Mouse (Mus musculus) adrenal gland, postnatal 14 days (tissue): Measurements from ENCODE around the gene Slc9a3r1. TPM values are rescaled to one million over a fixed set of nuclear protein-coding genes. Genes with fewer than 3 reads are reported as not detected.

ENCODE experiments used
- DNase-seq: peaks from one replicate; pipeline ENCODE4 v3.0.0; 2021; ENCODE audit warnings: mixed read lengths
- long read RNA-seq, 2 experiments: library from polyadenylated mRNA; stranded (forward); transcript quantifications; one replicate each; pipeline ENCODE4 v2.0.0; 2021
- total RNA-seq: library from RNA; stranded (reverse); gene quantifications from 2 replicates; pipeline ENCODE4 v1.2.3, GENCODE M21; 2021

Gene Slc9a3r1
- 23.0 and 24.3 TPM in 2 replicates for total RNA-seq
- long read RNA-seq, experiment 1, transcript Slc9a3r1-201 (6 exons, 1,925 nt) = major isoform, 9 of 13 reads
- long read RNA-seq, experiment 1, partial matches to known transcripts = 4 of 13 reads
- long read RNA-seq, experiment 1, other reads (novel, unspliced or antisense) = 0 of 13 reads
- long read RNA-seq, experiment 2, transcript Slc9a3r1-201 (6 exons, 1,925 nt) = major isoform, 12 of 14 reads
- long read RNA-seq, experiment 2, partial matches to known transcripts = 0 of 14 reads
- long read RNA-seq, experiment 2, other reads (novel, unspliced or antisense) = 2 of 14 reads

DNA sequence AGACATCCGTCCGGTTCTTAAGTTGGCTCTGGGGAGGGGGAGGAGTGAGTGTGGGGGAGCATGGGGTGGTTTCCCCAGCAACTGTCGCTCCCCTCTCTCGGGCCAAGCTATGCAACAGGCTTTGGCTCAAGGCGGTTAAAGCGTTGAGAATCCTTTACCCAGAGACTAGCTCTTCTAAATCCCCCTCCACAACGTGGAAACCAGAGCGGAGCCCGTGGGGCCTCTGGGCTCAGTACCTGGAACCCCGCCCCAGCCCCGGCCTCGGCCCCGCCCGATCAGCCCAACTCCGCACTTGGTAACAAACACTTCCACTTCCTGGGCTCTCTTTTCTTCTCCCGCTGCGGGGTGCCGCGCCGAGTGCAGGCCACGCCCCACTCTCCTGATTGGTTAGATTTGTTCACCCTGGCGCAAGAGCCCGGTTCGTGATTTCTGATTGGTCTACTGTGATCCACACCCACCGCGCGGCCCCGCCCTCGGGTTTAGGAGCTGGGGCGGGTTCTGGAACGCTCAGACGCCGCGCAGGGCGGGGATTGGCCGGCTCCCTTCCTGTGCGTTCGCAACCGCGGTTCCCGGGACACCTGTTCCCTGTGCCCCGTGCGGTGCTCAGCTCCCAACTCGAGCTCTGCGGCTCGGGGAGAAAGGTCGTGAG is at the start of gene Slc9a3r1:
TSS of gene Slc9a3r1 (plus strand) at position 510 of the 649 bp plus-strand sequence.
- DNase-seq = peak; percentile 99

DNA sequence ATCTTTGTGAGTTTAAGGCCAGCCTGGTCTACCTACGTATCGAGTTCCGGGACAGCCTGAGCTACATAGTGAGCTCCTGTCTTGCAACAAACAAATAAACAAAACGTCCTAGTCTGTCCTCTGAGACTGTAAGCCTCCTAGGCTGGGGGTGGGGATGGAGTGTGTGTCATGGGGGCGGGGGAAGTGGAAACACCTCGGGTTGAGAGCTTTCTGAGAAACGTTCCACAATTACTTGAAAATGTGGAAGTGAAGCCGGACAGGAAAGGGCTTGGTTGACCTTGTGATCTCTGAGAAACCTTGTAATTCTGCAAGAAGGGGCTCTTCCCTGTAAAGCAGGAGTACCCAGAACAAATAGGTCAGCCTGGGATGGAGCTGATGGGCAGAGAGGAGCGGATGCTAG is 43.7 kb upstream of the Slc9a3r1 start:
- no peak for DNase-seq

GRCm38 (mm10) chr11:115128483-115128882 is 34.7 kb upstream of the Slc9a3r1 start:
- no peak for DNase-seq

GRCm38 (mm10) chr11:115129508-115130126 is 33.5 kb upstream of the Slc9a3r1 start:
- no peak for DNase-seq

- no peak for DNase-seq
Measured at GRCm38 (mm10) chr11:115131768-115132381, 31.3 kb upstream of the Slc9a3r1 start.

DNA sequence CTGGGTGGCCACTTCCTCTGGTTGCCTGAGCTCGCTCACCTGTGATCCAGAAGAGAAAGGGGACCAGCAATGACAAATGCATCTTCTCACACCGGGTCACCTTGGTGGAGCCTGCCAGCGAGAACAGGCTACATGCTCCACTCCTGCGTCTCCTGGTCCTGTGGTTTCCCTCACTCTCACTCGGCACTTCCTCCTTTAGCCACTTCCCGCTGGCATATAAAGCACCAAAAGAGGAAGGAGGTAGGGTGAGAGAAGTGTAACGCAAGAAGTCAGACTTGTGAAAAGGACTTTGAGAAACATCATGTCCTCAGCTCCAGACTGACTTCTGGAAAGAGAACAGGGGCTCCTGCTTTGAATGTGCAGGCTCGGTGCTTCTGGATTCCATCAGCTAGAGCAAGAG is 29.3 kb upstream of the Slc9a3r1 start, which contains the start of gene Cd300lf:
TSS of gene Cd300lf (minus strand) at position 193 of the 400 bp plus-strand sequence.
- no peak for DNase-seq

- no peak for DNase-seq
Measured at GRCm38 (mm10) chr11:115138597-115139262, 24.4 kb upstream of the Slc9a3r1 start.

- DNase-seq = no peak
Measured at GRCm38 (mm10) chr11:115141970-115142369, 21.2 kb upstream of the Slc9a3r1 start.

DNA sequence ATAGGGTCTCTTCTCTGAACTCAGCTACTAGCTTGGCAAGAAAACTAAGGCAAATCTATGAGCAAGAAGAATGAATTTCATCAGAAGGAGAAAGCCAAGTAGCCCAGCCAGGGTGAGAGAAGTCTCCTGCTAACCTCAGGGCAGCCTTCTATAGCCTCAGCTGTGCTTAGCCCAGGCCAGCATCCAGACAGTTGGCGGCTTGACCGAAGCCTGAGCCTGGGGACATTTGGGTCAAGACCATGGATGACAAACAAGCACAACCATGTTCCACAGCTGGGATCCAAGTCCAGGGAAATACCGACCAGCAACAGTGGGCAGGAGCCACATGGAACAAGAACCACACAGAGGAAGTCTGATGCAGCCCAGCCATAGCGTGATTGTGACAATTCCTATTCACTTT is 15.3 kb upstream of the Slc9a3r1 start:
- DNase-seq = no peak

- DNase-seq = no peak
Measured at GRCm38 (mm10) chr11:115150741-115151254, 12.3 kb upstream of the Slc9a3r1 start.

DNA sequence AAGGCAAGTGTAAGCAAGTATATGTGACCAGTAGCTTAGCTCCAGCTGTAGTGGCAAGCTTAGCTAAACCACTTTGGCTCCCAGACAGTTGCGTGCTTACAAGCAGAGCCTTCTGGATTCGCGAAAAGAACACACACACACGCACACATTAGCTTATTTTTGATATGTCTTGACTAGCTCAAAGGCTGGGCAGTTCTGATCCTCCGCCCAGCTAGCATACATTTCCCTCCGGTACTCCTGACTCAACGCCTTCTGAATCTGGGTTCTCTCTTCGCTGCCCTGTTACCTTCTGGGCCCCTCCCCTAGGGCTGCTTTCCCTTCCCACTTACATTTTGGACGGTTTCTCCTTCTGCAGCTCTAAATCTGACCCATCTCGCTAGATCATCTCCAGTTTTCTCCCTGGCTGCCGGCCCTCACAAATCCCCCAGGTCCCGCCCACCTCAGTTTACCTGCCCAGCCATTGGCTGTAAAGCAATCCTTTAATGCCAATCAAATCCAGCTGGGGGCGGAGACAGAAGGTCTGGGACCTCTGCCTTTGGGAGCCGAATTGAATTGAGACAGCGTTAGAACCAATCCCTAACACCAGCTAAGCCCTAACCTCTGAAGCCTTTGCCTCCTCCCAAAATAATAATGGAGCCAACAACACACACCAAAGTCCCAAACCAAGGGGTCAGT is 11.2 kb upstream of the Slc9a3r1 start:
- peak; percentile 84 for DNase-seq

DNA sequence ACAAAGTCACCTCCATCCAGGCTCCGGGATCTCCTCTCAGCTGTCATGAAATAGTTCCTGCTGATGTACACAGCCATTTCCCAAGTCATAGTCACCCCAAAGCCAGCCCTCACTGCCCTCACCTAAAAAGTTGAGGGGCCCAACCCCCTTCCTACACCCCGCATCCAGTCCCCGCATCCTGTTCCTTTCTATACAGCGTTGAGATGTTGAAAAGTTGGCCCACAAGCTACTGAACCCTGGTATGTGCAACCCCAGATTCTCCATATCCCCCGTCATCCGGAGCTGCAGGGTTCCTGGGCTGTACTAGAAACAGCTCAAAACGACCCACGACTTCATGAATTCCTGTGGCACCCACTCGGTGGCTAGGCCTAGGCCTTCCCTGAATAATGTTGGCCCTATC is 10.1 kb upstream of the Slc9a3r1 start:
- no peak for DNase-seq

- peak; percentile 87 for DNase-seq
Measured at GRCm38 (mm10) chr11:115153699-115154292, 9.3 kb upstream of the Slc9a3r1 start.

DNA sequence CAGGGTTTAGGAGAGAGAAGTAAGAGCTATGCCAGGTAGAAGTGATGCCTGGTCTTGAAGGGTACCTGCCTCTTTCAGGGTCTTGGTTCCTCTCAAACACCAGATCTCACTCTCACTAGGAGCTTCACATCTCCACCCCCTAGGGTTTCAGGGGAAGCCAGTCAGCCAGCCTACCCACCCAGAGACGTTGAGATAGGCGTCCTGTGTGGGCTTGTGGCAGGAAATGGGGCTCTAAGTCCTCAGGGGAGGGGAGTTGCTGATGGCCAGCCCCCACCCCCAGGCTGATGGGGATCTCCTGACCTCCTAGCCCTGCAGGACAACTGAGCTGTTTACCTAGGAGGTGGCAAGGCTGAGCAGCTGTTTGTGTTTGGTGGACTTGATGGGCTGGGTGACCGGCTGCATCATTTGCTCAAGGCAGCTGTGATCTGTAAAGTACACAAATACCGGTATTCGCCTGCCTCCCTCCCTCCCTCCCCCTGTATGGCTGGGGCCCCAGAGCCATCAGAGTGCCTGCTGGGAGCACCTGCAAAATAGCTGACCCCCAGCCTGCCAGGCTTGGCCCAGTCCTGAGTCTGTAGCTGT is 8.0 kb upstream of the Slc9a3r1 start:
- DNase-seq = no peak

- peak; percentile 44 for DNase-seq
Measured at GRCm38 (mm10) chr11:115157933-115158719, 5.0 kb upstream of the Slc9a3r1 start.

DNA sequence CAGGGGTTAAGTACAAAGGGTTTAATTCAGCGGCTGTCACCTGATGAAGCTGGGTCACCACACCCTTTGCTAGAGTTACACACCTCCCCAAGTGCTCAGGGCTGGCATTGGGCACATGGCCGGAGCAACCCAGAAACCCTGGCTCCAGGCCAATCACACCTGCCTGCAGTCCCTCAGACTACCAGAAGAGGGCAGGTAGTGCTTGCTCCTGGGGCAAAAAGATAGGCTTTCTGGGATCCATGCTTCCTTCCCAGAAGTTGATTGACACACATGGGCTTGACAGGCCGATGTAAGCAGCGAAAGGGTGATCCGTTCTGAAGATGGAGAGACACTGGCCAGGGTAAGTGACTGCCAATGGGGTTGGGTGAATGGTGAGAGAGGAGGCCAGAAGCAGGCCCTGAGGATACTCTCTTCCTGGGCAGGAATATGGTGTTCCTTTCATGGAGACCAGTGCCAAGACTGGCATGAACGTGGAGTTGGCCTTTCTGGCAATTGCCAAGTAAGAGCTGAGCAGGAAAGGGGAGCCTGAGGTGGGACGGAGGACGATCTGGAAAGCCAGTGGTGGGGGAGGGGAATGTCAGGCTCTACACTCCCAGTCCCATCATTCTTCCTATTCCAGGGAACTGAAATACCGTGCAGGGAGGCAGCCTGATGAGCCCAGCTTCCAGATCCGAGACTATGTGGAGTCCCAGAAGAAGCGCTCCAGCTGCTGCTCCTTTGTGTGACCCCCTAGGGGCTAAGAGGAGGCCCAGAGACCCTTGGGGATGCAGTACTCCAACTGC is 2.9 kb upstream of the Slc9a3r1 start:
- peak; percentile 92 for DNase-seq

- peak; percentile 89 for DNase-seq
Measured at GRCm38 (mm10) chr11:115160883-115161577, 2.1 kb upstream of the Slc9a3r1 start.

DNA sequence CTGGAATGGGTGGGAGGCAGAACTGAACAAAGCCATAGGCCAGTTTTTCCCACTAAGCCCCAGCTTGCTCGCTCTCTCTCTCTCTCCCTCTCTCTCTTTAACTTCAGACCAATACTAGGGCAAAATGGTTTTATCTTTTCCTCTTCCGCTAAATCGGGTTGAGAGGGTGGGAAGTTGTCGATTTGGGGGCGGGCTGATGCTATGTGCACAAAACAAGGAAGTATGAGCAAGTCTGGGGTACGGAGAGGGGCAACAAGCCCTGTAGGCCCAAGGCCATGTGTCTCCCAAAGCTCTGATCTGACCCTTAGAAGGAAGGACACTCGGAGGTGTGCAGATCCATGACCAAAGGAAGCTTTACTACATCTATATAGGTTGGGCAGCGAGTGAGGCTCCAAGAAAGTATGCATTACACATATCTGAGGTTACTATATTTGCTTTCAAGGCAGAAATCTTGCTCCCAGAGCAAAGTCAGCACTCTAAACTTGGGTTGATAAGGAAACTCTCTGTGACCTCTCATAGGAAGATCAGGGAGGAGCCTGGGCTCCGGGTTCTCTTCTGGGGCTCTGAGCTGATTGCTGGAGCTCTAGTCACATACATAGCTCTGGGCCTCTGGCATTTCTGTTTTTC is 1.4 kb upstream of the Slc9a3r1 start:
- DNase-seq = no peak
